Mouse (Mus musculus) heart, adult 11 months (tissue): ENCODE measurements at regions not wholly inside any gene's neighbourhood (a gene's known extent, or its start where the extent isn't known, plus 50 kb on each side); places are given as distances from the start of the nearest gene placed in this dataset.

Experiments used
- DNase-seq: peaks from one replicate; pipeline ENCODE4 v3.0.0; 2022

DNA sequence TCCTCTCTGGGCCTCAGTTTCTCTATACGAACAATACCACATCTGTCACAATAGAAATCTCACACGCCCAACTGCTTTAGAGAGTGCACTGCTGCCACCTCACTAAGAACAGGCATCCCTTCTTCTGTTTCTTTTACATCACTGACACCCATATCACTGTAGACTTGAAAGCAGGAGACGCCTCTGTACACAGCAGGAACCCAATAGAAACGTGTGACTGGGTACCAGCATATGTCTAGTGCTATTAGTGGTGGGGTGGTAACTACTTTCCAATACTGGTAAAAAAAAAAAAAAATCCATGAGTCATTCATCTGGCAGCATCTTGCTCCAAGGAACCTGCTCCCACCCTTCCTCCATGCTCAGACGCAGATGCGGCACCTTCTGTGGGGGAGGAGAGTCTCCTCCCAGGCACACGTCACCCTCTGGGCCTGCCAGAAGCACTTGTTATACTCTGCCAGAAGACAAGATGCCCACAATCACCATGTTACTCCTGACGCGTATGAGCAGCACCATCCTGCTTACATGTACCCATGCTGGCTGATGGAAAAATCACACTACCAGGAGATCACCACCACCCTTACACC, 151.3 kb upstream of the Plxna4 start:
- no peak for DNase-seq

DNA sequence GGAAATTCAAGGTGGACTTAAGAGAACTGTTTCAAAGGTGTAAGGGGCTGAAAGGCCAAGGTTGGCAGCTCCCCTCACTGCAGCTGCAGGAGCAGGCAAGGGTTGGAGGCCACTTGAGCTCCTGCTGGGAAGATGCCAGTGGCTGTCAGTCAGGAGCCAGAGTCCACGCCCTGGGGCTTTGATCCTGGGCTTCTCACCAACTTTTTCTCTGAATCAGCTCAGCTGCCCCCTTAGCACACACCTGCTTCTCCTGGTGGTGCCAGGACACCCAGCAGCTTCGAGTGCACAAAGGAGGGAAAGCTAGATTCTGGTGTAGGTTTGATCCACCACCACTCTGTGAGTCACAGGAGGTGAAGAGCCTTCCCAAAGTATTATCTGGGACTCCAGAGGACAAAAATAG, 140.7 kb upstream of the Plxna4 start:
- DNase-seq = peak; percentile 90

DNA sequence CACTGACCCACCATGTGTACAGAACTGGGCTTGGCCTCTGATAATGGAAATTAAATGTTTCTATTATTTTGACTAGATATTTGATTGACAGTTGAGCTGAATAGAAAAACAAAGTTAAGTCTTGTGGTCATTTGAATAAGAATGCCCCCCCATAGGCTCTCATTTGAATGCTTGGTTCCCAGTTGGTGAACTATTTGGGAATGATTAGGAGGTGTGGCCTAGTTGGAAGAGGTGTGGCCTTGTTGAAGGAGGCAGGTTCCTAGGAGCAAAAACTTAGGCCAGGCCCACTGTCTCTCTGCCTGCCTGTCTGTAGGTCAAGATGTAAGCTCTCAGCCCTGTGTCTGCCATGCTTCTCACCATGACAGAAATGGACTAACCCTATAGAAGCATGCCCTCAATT, 138.6 kb upstream of the Plxna4 start:
- peak; percentile 2 for DNase-seq

GRCm38 (mm10) chr6:32717860-32718259, 129.9 kb upstream of the Plxna4 start:
- DNase-seq = peak; percentile 92

GRCm38 (mm10) chr6:32715137-32715536, 127.1 kb upstream of the Plxna4 start:
- DNase-seq = no peak

- DNase-seq = peak; percentile 81
Observed at GRCm38 (mm10) chr6:32710208-32710607, 122.2 kb upstream of the Plxna4 start.

DNA sequence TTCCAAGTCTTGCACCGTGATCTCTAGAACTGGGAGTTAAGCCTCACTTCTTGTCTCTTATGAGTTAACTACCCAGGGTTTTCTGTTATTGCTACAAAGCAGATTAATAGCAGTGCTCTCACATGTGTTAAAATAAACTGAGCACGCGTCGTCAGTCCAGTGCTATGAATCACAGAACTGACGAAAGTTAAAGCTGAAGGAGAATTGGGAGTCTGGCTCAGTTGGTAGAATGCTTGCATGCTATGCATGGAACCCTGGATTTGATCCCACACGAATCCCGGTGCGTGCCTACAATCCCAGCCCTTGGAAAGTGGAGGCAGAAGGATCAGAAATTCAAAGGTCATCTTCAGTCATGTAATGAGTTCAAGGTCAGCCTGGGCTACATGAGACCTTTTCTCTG, 121.6 kb upstream of the Plxna4 start:
- DNase-seq = peak; percentile 53

GRCm38 (mm10) chr6:32707417-32707816, 119.4 kb upstream of the Plxna4 start:
- DNase-seq = no peak

DNA sequence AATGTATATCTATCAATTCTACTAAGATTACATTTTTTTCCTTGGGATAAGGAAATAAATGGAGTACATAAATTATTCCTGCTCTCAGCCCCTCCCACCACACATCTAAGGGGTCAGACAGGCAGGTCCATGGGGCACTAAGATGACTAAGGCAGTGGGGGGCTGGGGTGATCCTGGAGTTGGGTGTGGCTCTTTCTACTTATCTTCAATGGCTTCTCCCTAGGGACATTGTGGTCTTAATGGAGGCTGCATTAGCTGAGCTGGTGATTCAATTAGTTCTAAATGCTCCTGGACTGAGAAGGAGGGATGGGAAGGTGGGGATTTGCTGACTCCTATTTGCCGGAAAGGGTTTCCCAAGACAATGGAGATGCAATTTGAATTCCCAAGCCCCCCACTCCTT, 118.4 kb upstream of the Plxna4 start:
- no peak for DNase-seq

GRCm38 (mm10) chr6:32703466-32703865, 115.5 kb upstream of the Plxna4 start:
- DNase-seq = no peak

- DNase-seq = no peak
Observed at GRCm38 (mm10) chr6:32702245-32702791, 114.3 kb upstream of the Plxna4 start.

DNA sequence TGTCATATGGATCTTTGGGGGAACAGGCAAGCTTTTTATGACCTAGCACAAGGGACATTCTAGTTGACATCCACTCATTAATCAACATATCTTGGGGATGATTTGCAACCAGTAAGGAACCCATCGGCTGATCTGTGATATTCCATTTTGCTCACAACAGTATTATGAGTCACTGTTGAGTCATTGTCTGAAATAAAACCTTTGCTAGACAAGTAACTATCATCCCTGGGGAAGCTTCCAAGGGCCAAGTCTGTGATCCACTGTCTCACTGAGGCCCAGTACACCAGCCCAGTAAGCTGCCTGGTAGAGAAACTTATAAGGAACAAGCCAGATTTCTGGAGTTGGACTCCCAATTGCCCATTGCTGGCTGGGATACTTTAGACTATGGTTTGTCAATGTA, 111.8 kb upstream of the Plxna4 start:
- peak; percentile 33 for DNase-seq

GRCm38 (mm10) chr6:32697771-32698270, 109.8 kb upstream of the Plxna4 start:
- peak; percentile 74 for DNase-seq

- DNase-seq = peak; percentile 61
Observed at GRCm38 (mm10) chr6:32696037-32696436, 108.0 kb upstream of the Plxna4 start.

DNA sequence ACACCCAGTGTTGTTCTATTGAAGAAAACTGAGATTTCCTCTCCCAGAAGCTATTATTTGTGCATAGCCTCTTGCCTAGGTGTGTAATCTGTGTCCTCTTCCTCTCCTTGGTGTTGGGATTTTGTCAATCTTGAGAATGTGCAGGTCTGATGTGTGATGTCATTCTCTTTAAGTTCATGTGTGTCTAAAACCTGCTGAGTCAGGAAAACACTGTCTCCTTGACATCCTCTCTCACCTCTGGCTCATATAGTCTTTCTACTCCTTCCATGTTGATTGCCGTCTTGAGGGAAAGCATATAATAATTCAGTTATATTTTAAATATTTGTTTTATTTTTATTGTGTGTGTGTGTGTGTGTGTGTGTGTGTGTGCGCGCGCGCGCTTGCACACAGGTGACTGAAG, 84.6 kb upstream of the Plxna4 start:
- DNase-seq = peak; percentile 51

DNA sequence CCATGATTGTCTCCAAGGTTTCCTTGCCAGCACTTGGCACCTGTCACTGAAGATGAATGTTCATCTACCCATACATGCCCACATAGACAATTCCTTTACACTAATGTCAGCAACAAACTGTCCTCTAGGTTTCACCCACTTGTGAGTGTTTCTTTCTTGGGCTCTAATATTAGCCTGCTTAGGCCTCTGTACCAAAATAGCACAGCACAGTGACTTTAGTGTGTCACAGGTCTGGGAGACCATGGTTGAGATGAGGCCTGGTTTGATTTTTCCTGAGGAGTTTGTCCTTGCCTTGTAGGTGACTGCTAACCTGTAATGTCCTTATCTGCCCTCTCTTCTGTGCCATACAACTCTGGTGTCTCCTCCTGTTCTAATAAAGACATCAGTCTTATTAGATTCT, 71.8 kb upstream of the Plxna4 start:
- DNase-seq = peak; percentile 90

DNA sequence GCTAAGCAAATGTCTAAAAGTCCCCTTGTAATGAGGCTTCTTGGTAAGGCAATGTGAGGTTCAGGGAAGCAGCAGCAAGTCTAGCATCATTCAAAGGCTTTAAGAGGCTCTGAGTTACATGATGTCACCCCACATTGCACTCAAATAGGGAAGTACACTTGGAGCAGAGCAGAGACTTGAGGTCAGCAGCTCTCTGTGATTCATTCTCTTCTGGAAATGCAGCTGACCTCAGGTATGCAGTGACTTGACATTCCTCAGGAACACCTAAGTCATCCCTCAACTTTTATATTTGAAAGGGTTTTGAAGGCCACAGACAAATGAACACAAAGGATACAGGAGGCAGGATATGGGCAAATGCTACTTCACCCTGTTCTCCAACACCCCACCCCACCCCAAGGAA, 69.4 kb upstream of the Plxna4 start:
- peak; percentile 28 for DNase-seq

- DNase-seq = peak; percentile 23
Observed at GRCm38 (mm10) chr6:32654188-32654587, 66.2 kb upstream of the Plxna4 start.

DNA sequence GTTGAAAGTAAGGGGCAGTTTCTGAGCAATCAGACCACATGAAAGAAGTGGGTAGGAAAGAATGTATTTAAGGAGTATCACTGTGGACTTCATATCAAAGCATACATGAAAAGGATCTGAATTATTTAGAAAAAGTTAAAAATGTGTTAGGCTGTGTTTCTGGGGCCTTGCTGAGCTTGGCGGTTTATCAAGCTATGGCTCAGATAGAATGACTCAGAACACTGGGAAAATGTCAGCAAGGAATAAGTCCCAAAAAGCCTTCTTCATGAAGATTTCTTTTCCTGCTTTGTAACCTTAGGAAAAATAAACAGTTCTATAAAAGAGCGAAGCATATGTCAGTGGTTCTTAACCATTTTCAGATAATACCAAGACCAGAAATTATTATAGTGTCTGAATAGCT, 56.0 kb upstream of the Plxna4 start:
- DNase-seq = no peak

DNA sequence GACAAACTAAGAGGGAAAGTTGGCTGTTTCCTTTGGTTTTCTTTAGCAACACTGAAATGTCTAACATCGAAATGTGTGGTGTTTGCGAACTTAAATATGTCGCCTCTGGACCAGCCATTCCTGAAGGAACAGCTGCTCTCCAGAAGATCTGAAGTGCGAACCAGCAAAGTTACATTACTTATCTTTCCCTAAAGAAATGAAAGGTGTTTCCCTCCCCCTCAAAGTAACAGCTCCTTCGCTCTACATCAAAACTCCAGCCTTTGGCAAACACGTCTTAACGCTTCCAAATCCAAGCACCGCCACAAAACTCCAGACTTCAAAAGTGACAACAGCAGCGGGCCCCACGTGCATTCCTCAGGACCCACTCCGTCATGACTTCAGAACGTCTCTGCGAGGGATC, 50.9 kb upstream of the Plxna4 start:
- DNase-seq = peak; percentile 61
